Mouse (Mus musculus) erythroblast, embryonic 14.5 days (primary cell): ENCODE measurements around the gene Pcna. TPM values are rescaled to one million over a fixed set of nuclear protein-coding genes. Genes with fewer than 3 reads are reported as not detected.
"Not testable (repeated sequence)": the region's sequence is repeated elsewhere in the genome, so short reads cannot be mapped to it uniquely, and the experiment has no call there.

ENCODE experiments used
- H3K27me3 ChIP-seq: 2 replicates; pipeline ENCODE4 v1.6.1; 2012; ENCODE audit warnings: inconsistent platforms; ENCODE audit not compliant: control insufficient read depth
- H3K36me3 ChIP-seq: 2 replicates; pipeline ENCODE4 v1.6.1; 2012; ENCODE audit warnings: mild to moderate bottlenecking, inconsistent platforms; ENCODE audit not compliant: control insufficient read depth
- H3K4me1 ChIP-seq: 2 replicates; pipeline ENCODE4 v1.6.1; 2012; ENCODE audit warnings: inconsistent platforms; ENCODE audit not compliant: control insufficient read depth
- H3K4me3 ChIP-seq: replicated peaks from 2 replicates; pipeline ENCODE3; 2012; ENCODE audit warnings: moderate library complexity, mild to moderate bottlenecking, inconsistent platforms
- H3K9me3 ChIP-seq: 2 replicates; pipeline ENCODE4 v1.6.1; 2012; ENCODE audit warnings: low read length, inconsistent platforms, mixed read lengths; ENCODE audit not compliant: control insufficient read depth
- GATA1 ChIP-seq: IDR thresholded peaks from 2 replicates; pipeline ENCODE4 v1.6.1; 2012; ENCODE audit warnings: low read length, inconsistent platforms, mixed read lengths
- TAL1 ChIP-seq: IDR thresholded peaks from 3 replicates; pipeline ENCODE4 v1.6.1; 2012; ENCODE audit warnings: low read length, inconsistent platforms, mixed read lengths
- polyA plus RNA-seq: library from polyadenylated mRNA; stranded (reverse); fragments of >175 nt; gene quantifications from 2 replicates; pipeline ENCODE4 v1.2.3, GENCODE M21; 2012

Pcna gene
- 11.3 and 19.1 TPM in 2 replicates for polyA plus RNA-seq

DNA sequence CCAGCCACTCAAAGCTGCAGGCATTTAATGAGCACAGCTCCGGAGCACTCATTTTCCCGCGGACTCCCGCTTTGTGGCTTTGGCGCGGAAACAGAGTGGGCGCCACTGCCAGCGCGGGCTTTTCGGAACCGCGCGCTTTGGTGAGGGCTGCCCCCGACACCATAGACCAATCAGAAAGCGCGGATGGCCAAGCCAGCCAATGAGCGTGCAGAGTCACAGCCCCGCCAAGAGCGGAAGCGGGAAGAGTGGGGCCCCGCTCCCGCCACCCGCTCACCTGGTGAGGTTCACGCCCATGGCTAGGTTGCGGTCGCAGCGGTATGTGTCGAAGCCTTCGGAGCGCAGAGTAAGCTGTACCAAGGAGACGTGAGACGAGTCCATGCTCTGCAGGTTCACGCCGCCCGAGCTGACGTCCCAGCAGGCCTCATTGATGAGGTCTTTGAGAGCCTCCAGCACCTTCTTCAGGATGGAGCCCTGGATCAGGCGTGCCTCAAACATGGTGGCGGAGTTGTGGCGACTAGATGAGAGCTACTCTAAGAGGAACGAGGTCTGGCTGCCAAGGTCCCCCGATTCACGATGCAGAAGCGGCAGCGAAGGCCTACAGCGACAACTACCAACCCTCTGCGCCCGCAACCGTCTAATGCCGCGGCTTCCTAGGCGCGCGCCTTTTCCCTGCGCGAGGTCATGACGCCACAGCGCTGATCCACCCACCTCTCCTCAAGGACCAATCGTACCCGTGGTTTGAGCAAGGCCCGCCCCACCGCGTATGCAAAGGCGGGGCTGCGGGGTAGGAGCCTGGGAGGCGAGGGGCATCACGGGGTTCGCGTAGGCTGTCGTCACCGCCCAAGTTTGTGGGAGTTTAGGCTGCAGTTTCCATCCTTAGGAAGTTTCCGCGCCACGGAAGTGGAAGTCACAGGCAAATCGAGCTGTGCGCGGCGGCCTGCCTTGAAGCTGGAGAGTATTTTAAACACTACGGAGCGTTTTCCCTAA, at the start of gene Pcna:
Gene Pcna, minus strand, starts transcription at position 773 of the 987 bp plus-strand sequence.
- peaks cover 48% of the 10 kb centered on the region for H3K4me1 ChIP-seq
- peak within 1 kb of the TSS; percentile 93 for H3K4me3 ChIP-seq
- H3K9me3 ChIP-seq, result no peaks in the 10 kb centered on the region
- peaks cover 62% of the 10 kb centered on the region for H3K36me3 ChIP-seq
- TF ChIP-seq GATA1 (no peak), TAL1 (no peak)
- H3K27me3 ChIP-seq, result no peaks in the 10 kb centered on the region

DNA sequence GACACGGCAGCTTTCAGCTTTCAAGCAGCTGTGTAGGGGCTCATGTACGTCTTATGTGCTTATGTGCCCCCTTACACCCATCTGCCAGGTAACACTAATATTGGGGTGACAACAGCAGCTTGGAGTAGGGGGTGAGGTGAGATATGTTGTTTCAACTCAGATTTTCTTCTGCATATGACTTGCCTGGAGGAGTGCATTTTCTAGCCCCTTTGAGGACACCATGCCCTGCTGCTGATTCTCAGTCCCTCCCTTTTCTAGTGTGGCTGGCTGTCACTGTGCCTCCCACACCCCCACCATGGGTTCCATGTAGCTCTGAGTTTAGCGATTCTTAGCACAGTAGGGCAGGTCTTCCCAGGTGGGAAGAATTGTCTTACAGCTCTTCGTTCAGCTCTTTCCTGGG, 48.3 kb upstream of the Pcna start:
- H3K27me3 ChIP-seq, result no peaks in the 10 kb centered on the region
- H3K36me3 ChIP-seq, result peaks cover 94% of the 10 kb centered on the region
- no peaks in the 10 kb centered on the region for H3K9me3 ChIP-seq
- H3K4me3 ChIP-seq, result no peak overlapping the region
- TF ChIP-seq GATA1 (no peak), TAL1 (no peak)
- peaks cover 12% of the 10 kb centered on the region for H3K4me1 ChIP-seq

DNA sequence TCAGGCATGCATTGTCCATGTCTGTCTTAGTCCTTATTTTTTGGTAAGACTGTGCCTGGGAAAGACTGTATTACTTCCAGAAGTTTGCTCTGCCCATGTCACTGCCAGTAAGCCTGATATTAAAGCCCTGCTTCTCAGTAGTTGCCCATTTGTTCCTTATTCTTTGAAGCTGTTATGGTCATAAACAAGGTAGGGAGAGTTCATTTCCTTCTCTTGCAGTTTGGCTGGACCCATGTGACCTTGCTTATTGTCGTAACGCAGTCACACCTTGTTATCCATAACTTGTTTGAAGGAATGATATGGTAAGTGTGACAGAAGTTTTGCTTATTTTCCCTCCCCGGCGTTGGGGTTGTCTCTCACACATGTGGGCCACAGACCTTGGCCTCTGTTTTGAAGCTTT, 45.1 kb upstream of the Pcna start:
- H3K9me3 ChIP-seq, result no peaks in the 10 kb centered on the region
- H3K4me3 ChIP-seq, result no peak overlapping the region
- peaks cover 95% of the 10 kb centered on the region for H3K36me3 ChIP-seq
- no peaks in the 10 kb centered on the region for H3K4me1 ChIP-seq
- H3K27me3 ChIP-seq, result no peaks in the 10 kb centered on the region
- TF ChIP-seq GATA1 (no peak), TAL1 (no peak)

DNA sequence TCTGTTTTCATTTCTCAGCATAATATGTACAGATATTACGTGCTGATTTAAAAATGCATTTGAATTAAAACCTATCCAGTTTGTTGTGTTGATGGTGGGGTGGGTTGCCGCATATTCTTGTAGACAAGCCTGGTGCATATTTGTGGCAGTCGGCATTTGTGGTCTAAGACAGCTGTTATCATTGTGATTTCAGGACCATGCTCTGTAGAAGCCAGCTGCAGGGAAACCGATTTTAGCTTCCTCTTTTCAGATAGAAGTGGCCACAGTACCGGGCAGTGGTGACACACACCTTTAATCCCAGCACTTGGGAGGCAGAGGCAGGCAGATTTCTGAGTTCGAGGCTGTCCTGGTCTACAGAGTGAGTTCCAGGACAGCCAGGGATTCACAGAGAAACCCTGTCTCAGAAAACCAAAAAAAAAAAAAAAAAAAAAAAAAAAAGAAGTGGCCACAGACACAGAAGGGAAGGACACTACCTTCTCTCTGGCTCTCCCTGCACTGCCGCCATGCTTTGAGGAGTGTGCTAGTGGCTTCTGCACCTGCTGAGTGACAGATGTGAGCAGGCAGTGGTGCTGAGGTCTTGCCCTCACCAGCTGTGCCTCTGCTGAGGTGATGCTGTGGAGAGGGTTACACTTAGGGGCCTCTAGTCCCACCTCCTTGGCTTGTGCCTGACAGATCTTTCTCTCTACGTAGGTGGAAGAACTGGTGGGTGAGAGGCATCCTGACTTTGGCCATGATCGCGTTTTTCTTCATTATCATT, 40.8 kb upstream of the Pcna start:
- Histone ChIP-seq H3K36me3 (peaks cover 60% of the 10 kb centered on the region), H3K4me3 (no peak overlapping the region), H3K9me3 (no peaks in the 10 kb centered on the region), H3K27me3 (no peaks in the 10 kb centered on the region), H3K4me1 (peaks cover 10% of the 10 kb centered on the region)
- TF ChIP-seq TAL1 (peak; percentile 15; the same call in 1 of the 3 replicates), GATA1 (no peak)

DNA sequence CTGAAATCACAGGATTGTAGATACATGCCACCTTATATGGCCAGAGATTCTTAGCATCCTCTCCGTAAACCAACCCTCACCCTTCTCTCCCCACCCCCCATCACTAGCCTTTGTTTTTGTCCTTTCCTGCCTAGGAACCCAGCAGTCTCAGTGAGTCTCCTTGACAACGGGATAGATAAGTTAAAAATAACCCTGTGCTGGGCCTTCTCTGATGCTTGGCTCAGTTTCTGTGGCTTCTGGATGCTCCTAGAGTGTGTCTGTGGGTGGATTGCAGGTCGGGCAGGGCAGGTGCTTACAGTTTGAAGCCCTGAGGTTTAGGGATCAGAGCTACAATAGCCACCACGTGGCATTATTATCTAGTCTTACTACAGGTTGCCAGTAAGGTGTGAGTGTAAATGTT, 39.0 kb upstream of the Pcna start:
- H3K9me3 ChIP-seq, result no peaks in the 10 kb centered on the region
- H3K36me3 ChIP-seq, result peaks cover 43% of the 10 kb centered on the region
- H3K4me1 ChIP-seq, result peaks cover 10% of the 10 kb centered on the region
- no peaks in the 10 kb centered on the region for H3K27me3 ChIP-seq
- TF ChIP-seq TAL1 (no peak), GATA1 (no peak)
- no peak overlapping the region for H3K4me3 ChIP-seq

DNA sequence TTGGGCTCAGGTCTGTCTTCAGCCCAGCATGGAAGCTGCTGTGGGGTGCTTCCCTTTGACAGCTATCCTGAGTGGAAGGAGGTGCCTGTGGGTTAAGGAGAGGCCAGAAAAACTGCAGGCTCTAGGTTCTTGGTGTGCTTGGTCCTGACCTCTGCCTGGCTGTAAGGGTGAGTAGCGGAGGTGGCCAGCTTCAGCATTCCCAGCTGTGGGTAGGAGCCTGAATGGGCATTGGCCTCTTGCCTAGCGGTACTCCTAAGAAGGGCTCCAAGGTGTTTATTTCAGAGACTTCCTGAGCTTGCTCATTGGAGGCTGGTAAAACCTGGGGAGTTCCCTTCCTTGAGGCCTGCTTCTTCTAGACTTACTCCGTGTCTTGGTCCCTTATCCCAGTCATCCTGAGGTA, 38.2 kb upstream of the Pcna start:
- Histone ChIP-seq H3K4me1 (peaks cover 10% of the 10 kb centered on the region), H3K9me3 (no peaks in the 10 kb centered on the region), H3K4me3 (no peak overlapping the region), H3K27me3 (no peaks in the 10 kb centered on the region), H3K36me3 (peaks cover 35% of the 10 kb centered on the region)
- no peak for TF ChIP-seq GATA1
- no peak for TF ChIP-seq TAL1

DNA sequence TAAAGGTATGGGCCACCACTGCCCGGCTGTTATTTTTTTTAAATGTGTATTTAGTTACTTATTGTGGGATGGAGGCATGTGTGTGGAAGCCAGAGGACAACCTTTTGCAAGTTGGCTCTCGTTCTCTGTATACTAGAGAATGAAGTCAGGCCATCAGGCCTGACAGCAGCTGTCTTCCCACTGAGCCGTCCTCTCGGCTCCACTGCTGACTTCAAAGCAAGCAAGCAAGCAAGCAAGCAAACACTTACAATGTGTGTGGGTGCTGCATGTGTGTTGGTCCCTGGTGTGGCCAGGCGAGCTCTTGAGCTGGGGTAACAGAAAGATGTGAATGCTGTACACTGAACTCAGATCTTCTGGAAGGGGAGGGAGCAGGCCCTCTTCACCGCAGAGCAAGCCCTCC, 37.7 kb upstream of the Pcna start:
- Histone ChIP-seq H3K4me3 (no peak overlapping the region), H3K36me3 (peaks cover 30% of the 10 kb centered on the region)
- TF ChIP-seq TAL1 (no peak), GATA1 (no peak)

DNA sequence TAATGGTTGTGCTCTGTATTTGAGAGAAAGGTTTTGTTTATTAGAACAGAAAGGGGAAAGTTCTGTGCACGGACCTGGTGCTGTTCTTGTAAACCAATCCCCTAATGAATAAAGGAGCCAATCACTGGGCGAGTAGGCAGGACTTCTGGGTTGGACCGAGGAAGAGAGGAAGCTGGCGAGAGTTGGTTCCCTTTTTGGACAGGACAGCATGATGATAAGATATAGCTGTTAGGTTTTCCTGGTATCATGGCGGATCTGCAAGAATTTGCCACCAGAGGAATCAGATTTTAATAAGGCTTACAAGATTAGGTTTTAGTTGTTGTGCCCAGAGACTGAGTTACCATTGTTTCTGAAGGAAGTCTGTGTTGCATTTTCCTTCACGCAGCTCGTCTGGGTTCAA, 36.1 kb upstream of the Pcna start:
- not testable (repeated sequence) for H3K27me3 ChIP-seq, H3K9me3 ChIP-seq, H3K4me3 ChIP-seq
- H3K36me3 ChIP-seq, result peaks cover 26% of the 10 kb centered on the region
- H3K4me1 ChIP-seq, result peaks cover 13% of the 10 kb centered on the region

More for the DNA sequence above, 37.7 kb upstream of the Pcna start:
- no peaks in the 10 kb centered on the region for H3K27me3 ChIP-seq
- H3K4me1 ChIP-seq, result peaks cover 10% of the 10 kb centered on the region
- H3K9me3 ChIP-seq, result no peaks in the 10 kb centered on the region
